Mouse (Mus musculus) frontal cortex, postnatal 14 days (tissue): Measurements from ENCODE around the gene Scarb2.
A peak's percentile ranks its signal among the peaks of the same experiment; 100 is the strongest.

Source experiments
- DNase-seq, 2 experiments: peaks; one replicate each; pipeline ENCODE4 v3.0.0; 2022; ENCODE audit warnings: low spot score in 2 of 2

Gene Scarb2

GRCm38 (mm10) chr5:92493423-92493822 is 13.2 kb downstream of the Scarb2 start:
- peak in 1 of 2 experiments; percentile 10 for DNase-seq

- DNase-seq: no peak
Observed at GRCm38 (mm10) chr5:92490779-92491178, 15.9 kb downstream of the Scarb2 start.

- no peak for DNase-seq
Observed at GRCm38 (mm10) chr5:92490304-92490703, 16.3 kb downstream of the Scarb2 start.

GRCm38 (mm10) chr5:92489503-92489902 is 17.1 kb downstream of the Scarb2 start:
- DNase-seq: no peak

GRCm38 (mm10) chr5:92488961-92489360 is 17.7 kb downstream of the Scarb2 start:
- DNase-seq: no peak

- no peak for DNase-seq
Observed at GRCm38 (mm10) chr5:92488408-92488807, 18.2 kb downstream of the Scarb2 start.

GRCm38 (mm10) chr5:92486758-92487157 is 19.9 kb downstream of the Scarb2 start:
- no peak for DNase-seq

GRCm38 (mm10) chr5:92484880-92485279 is 21.8 kb downstream of the Scarb2 start:
- no peak for DNase-seq

- no peak for DNase-seq
Observed at GRCm38 (mm10) chr5:92472863-92473262, 33.8 kb downstream of the Scarb2 start.

- DNase-seq: no peak
Observed at GRCm38 (mm10) chr5:92471531-92471930, 35.1 kb downstream of the Scarb2 start.

GRCm38 (mm10) chr5:92469201-92470130 is 37.2 kb downstream of the Scarb2 start:
- no peak for DNase-seq

GRCm38 (mm10) chr5:92468234-92468633 is 38.4 kb downstream of the Scarb2 start:
- no peak for DNase-seq

GRCm38 (mm10) chr5:92467102-92467766 is 39.4 kb downstream of the Scarb2 start:
- DNase-seq: no peak

- DNase-seq: no peak
Observed at GRCm38 (mm10) chr5:92465511-92465910, 41.1 kb downstream of the Scarb2 start.

- DNase-seq: peak in 1 of 2 experiments; percentile 36
Observed at GRCm38 (mm10) chr5:92461321-92461720, 45.3 kb downstream of the Scarb2 start.

GRCm38 (mm10) chr5:92458726-92459125 is 47.9 kb downstream of the Scarb2 start:
- no peak for DNase-seq

- DNase-seq: no peak
Observed at GRCm38 (mm10) chr5:92457410-92457809, 49.2 kb downstream of the Scarb2 start.

GRCm38 (mm10) chr5:92452876-92453275 is 53.8 kb downstream of the Scarb2 start:
- no peak for DNase-seq

GRCm38 (mm10) chr5:92446736-92447135 is 59.9 kb downstream of the Scarb2 start:
- DNase-seq: no peak

GRCm38 (mm10) chr5:92445016-92445415 is 61.6 kb downstream of the Scarb2 start:
- DNase-seq: no peak

GRCm38 (mm10) chr5:92442914-92443313 is 63.7 kb downstream of the Scarb2 start:
- DNase-seq: no peak

GRCm38 (mm10) chr5:92441494-92441893 is 65.1 kb downstream of the Scarb2 start:
- no peak for DNase-seq

- DNase-seq: no peak
Observed at GRCm38 (mm10) chr5:92438540-92438939, 68.1 kb downstream of the Scarb2 start.
